Mouse (Mus musculus): ENCODE measurements at regions not wholly inside any gene's neighbourhood (a gene's known extent, or its start where the extent isn't known, plus 50 kb on each side); places are given as distances from the start of the nearest gene placed in this dataset.

- TF ChIP-seq CTCF (IDR thresholded peaks at IDR 0.05; ENCODE audit: borderline replicate concordance, control insufficient read depth, extremely low read depth, insufficient read depth, low read length, poor library complexity) (no peak), POLR2A (IDR thresholded peaks at IDR 0.05; ENCODE audit: control insufficient read depth, extremely low read depth, insufficient read depth, low read length, poor library complexity) (no peak)
Observed at GRCm38 (mm10) chr3:106984231-106984630, 51.7 kb upstream of the Kcna3 start.

Data from thymus, adult 2 months (tissue).